Mouse (Mus musculus): ENCODE data around the gene Car14. TPM values are rescaled to one million over a fixed set of nuclear protein-coding genes. Genes with fewer than 3 reads are reported as not detected.
A peak's percentile ranks its signal among the peaks of the same experiment; 100 is the strongest.
"Not testable (repeated sequence)": the region's sequence is repeated elsewhere in the genome, so short reads cannot be mapped to it uniquely, and the experiment has no call there.

The Car14 gene
- polyA plus RNA-seq, 1 experiment from 2014 or later, result 68.0 TPM

- 9% methylated on average over 16 of the region's 16 CpGs for WGBS
- H3K4me3 ChIP-seq, result peak overlapping the region; percentile 78
- DNase-seq (ENCODE audit: low spot score), result no peak
Measured at GRCm38 (mm10) chr3:95894317-95895160, 10.0 kb downstream of the Car14 start.

GRCm38 (mm10) chr3:95893606-95894316, 10.7 kb downstream of the Car14 start, which contains the start of gene Aph1a:
TSS of gene Aph1a (plus strand) at chr3:95893969.
- peaks cover 14% of the 10 kb centered on the region for H3K36me3 ChIP-seq
- under 1% methylated on average over 34 of the region's 43 CpGs for WGBS
- H3K9me3 ChIP-seq; H3K27me3 ChIP-seq (ENCODE audit: insufficient read depth, poor library complexity, severe bottlenecking): not testable (repeated sequence)
- peak within 1 kb of the TSS; percentile 91 for H3K27ac ChIP-seq
- DNase-seq (ENCODE audit: low spot score), result peak; percentile 99
- H3K4me3 ChIP-seq, result peak within 1 kb of the TSS; percentile 78
- peaks cover 34% of the 10 kb centered on the region for H3K4me1 ChIP-seq

More at GRCm38 (mm10) chr3:95894317-95895160, 10.0 kb downstream of the Car14 start:
- Histone ChIP-seq H3K9me3 (no peaks in the 10 kb centered on the region), H3K27me3 (ENCODE audit: insufficient read depth, poor library complexity, severe bottlenecking) (no peaks in the 10 kb centered on the region), H3K27ac (peak overlapping the region; percentile 91), H3K4me1 (peaks cover 34% of the 10 kb centered on the region), H3K36me3 (peaks cover 20% of the 10 kb centered on the region)

DNA sequence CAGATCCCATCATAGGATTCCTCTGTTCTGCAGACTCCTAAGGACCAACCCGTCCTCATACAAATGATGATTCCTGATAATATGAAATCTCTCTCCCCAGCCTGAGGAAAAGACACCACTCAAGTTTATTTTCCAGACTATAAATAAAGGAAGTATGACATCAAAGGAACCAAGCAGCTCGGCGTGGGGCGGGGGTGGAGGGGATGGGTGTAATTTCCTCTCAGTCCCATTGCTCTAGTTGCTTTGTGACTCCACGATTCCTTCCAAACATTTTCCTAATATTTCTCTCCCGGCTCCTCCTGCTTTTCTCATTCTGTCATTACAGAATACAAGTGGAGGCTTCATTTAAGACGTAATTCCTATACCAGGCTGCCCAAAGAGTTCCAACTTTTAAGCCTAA, 11.4 kb downstream of the Car14 start:
- Histone ChIP-seq H3K27me3 (ENCODE audit: insufficient read depth, poor library complexity, severe bottlenecking) (no peaks in the 10 kb centered on the region), H3K27ac (peak overlapping the region; percentile 87), H3K36me3 (peaks cover 8% of the 10 kb centered on the region), H3K9me3 (no peaks in the 10 kb centered on the region), H3K4me3 (peak overlapping the region; percentile 78), H3K4me1 (peaks cover 34% of the 10 kb centered on the region)
- 19% methylated on average over 7 of the region's 7 CpGs for WGBS
- no peak for DNase-seq (ENCODE audit: low spot score)

- peak overlapping the region; percentile 47 for H3K4me3 ChIP-seq
- peak overlapping the region; percentile 87 for H3K27ac ChIP-seq
- WGBS, result 28% methylated on average over 11 of the region's 11 CpGs
- H3K9me3 ChIP-seq, result no peaks in the 10 kb centered on the region
- H3K36me3 ChIP-seq, result peaks cover 13% of the 10 kb centered on the region
- peaks cover 34% of the 10 kb centered on the region for H3K4me1 ChIP-seq
- DNase-seq (ENCODE audit: low spot score), result no peak
- no peaks in the 10 kb centered on the region for H3K27me3 ChIP-seq (ENCODE audit: insufficient read depth, poor library complexity, severe bottlenecking)
Measured at GRCm38 (mm10) chr3:95892066-95893052, 12.1 kb downstream of the Car14 start.

DNA sequence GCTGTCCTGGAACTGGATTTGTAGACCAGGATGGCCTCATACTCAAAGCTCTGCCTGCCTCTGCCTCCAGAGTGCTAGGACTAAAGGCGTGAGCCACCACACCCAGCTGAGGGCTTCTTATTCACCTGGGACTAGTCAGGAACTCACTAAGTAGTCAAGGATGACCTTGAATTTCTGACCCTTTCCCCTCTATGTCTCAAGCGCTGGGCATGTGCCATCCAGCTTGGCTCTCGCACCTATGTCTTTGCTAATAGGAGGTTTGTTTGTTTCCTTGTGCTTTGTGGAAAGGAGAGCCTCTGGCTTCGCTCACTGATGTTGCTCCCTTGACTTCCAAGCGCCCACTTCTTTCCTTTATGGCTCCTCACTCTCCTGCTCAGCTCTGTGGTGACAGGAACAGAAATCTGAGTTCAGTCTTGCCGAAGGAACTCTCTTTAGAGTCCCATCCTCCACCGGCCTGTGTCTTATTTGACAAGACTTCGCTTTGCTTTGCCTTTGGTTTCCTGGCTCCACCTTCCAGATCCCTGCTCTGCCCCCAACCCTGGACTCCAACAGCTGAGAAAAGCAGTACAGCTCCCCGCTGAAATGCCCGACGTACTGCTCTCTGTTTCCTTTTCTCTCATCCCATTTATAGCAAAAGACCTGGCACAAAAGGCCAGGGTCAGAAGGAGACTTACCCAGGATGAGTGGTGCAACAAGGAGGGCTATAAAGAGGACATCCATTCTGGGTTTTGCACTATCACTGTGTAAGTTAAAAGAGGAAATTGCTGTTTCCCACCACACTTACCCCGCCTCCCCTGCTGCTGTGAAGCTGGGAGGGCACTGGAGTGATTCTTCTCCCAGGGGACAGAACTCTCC, 13.1 kb downstream of the Car14 start, which contains the start of gene BC028528:
BC028528 (minus strand) TSS at position 795 of the 855 bp plus-strand sequence.
- H3K36me3 ChIP-seq, result peaks cover 13% of the 10 kb centered on the region
- H3K4me3 ChIP-seq, result peak within 1 kb of the TSS; percentile 47
- peaks cover 34% of the 10 kb centered on the region for H3K4me1 ChIP-seq
- peak within 1 kb of the TSS; percentile 87 for H3K27ac ChIP-seq
- no peaks in the 10 kb centered on the region for H3K27me3 ChIP-seq (ENCODE audit: insufficient read depth, poor library complexity, severe bottlenecking)
- DNase-seq (ENCODE audit: low spot score), result no peak
- WGBS, result 20% methylated on average over 12 of the region's 12 CpGs
- H3K9me3 ChIP-seq, result no peaks in the 10 kb centered on the region

- peaks cover 27% of the 10 kb centered on the region for H3K4me1 ChIP-seq
- H3K27ac ChIP-seq, result no peak overlapping the region
- peaks cover 15% of the 10 kb centered on the region; the same call in 1 of the 2 replicates for H3K36me3 ChIP-seq
- H3K27me3 ChIP-seq (ENCODE audit: insufficient read depth, poor library complexity, severe bottlenecking), result no peaks in the 10 kb centered on the region
- no peak for DNase-seq (ENCODE audit: low spot score)
- H3K9me3 ChIP-seq, result no peaks in the 10 kb centered on the region
- 80% methylated on average over 3 of the region's 3 CpGs for WGBS
- H3K4me3 ChIP-seq, result no peak overlapping the region
Measured at GRCm38 (mm10) chr3:95889664-95890063, 14.8 kb downstream of the Car14 start.

GRCm38 (mm10) chr3:95887596-95887995, 16.9 kb downstream of the Car14 start:
- 71% methylated on average over 4 of the region's 4 CpGs for WGBS
- Histone ChIP-seq H3K27ac (no peak overlapping the region), H3K4me3 (no peak overlapping the region), H3K36me3 (peaks cover 15% of the 10 kb centered on the region; the same call in 1 of the 2 replicates), H3K4me1 (peaks cover 27% of the 10 kb centered on the region), H3K27me3 (ENCODE audit: insufficient read depth, poor library complexity, severe bottlenecking) (no peaks in the 10 kb centered on the region), H3K9me3 (no peaks in the 10 kb centered on the region)
- DNase-seq (ENCODE audit: low spot score), result no peak

- Histone ChIP-seq H3K9me3 (no peaks in the 10 kb centered on the region), H3K27me3 (ENCODE audit: insufficient read depth, poor library complexity, severe bottlenecking) (no peaks in the 10 kb centered on the region), H3K36me3 (peaks cover 15% of the 10 kb centered on the region; the same call in 1 of the 2 replicates), H3K4me1 (peaks cover 16% of the 10 kb centered on the region), H3K27ac (no peak overlapping the region; the same call in 1 of the 2 replicates), H3K4me3 (no peak overlapping the region)
- DNase-seq (ENCODE audit: low spot score), result no peak
- 85% methylated on average over 5 of the region's 5 CpGs for WGBS
Measured at GRCm38 (mm10) chr3:95884400-95884799, 20.1 kb downstream of the Car14 start.

DNA sequence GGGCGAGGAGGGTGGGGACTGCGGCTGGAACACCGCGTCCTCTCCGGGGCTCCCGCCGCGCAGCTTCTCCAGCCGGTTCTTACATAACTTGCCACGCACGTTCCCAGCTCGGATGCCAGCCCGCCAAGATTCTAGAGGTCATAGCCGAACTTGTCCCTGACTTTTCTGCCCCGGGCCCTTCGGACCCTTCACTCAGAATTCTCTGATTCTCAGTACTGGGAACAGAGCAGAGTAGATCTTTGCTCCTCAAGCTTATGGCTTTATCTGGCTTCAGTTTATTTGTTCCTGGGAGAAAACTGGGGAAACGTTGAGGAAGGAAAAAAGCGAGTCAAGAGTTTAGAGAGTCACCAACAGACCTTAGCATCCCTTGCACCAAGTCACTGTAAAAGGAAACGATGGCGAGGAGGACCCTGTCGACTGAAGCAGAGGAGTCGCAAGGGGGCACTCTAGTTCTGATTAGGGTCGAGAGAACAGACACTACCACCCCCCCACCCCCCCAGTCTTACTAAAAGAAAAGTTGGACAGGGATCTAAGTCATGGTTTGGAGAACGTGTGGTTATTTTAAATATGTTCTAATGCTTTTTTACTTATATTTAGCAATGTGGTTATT, 21.6 kb downstream of the Car14 start:
- Histone ChIP-seq H3K4me1 (peaks cover 16% of the 10 kb centered on the region), H3K27me3 (ENCODE audit: insufficient read depth, poor library complexity, severe bottlenecking) (no peaks in the 10 kb centered on the region), H3K9me3 (no peaks in the 10 kb centered on the region), H3K4me3 (peak overlapping the region; percentile 72), H3K36me3 (peaks cover 13% of the 10 kb centered on the region; the same call in 1 of the 2 replicates), H3K27ac (peak overlapping the region; percentile 81)
- no peak for DNase-seq (ENCODE audit: low spot score)
- WGBS, result 2% methylated on average over 24 of the region's 24 CpGs

- H3K36me3 ChIP-seq, result peaks cover 7% of the 10 kb centered on the region; the same call in 1 of the 2 replicates
- peak; percentile 99 for DNase-seq (ENCODE audit: low spot score)
- no peaks in the 10 kb centered on the region for H3K27me3 ChIP-seq (ENCODE audit: insufficient read depth, poor library complexity, severe bottlenecking)
- no peaks in the 10 kb centered on the region for H3K9me3 ChIP-seq
- under 1% methylated on average over 66 of the region's 66 CpGs for WGBS
- peaks cover 16% of the 10 kb centered on the region for H3K4me1 ChIP-seq
- H3K27ac ChIP-seq, result peak within 1 kb of the TSS; percentile 81
- peak within 1 kb of the TSS; percentile 72 for H3K4me3 ChIP-seq
Measured at GRCm38 (mm10) chr3:95881979-95882815, 22.3 kb downstream of the Car14 start, which contains the start of gene Ciart. TSS of gene Ciart (minus strand) at chr3:95882251.

All from heart, embryonic 10.5 days (tissue).